8 mouse cellular contexts compared by ENCODE assay signal in genomic region chr9:110407311-110408098, GRCm38 (mm10). TPM values are rescaled to one million over a fixed set of nuclear protein-coding genes. Genes with fewer than 3 reads are reported as not detected.
DNase-seq lines count a peak whose midpoint lies in the region; ATAC-seq and TF ChIP-seq lines count a peak whose summit lies in the region.

No protein-coding gene starts in this region.

- H3K9me3 ChIP-seq in G1E (replicated peaks): no peaks in the 10 kb centered on the region
- H3K9me3 ChIP-seq in hindbrain, embryonic 11.5 days (ENCODE audit: control insufficient read depth, low read length): no peaks in the 10 kb centered on the region

- ATAC-seq in G1E (ENCODE audit: extremely low read depth, insufficient number of reproducible peaks, low FRiP score, poor library complexity, severe bottlenecking): no peak
- ATAC-seq in hindbrain, embryonic 11.5 days (ENCODE audit: low FRiP score): peak; percentile 75
- ATAC-seq in megakaryocyte-erythroid progenitor cell, adult 5-6 weeks (replicated peaks; ENCODE audit: low FRiP score, low TSS enrichment, poor library complexity, severe bottlenecking): peak; percentile 14; the same call in 1 of the 2 replicates

- peaks cover 22% of the 10 kb centered on the region; the same call in 1 of the 2 replicates for H3K79me2 ChIP-seq in liver, adult 2 months (ENCODE audit: control insufficient read depth, insufficient read depth, low read length)

- H3K4me1 ChIP-seq in liver, adult 2 months (ENCODE audit: control insufficient read depth, insufficient read depth, low read length): peaks cover 5% of the 10 kb centered on the region
- H3K4me1 ChIP-seq in G1E (ENCODE audit: insufficient read depth, low read depth, low read length): peaks cover 40% of the 10 kb centered on the region
- H3K4me1 ChIP-seq in hindbrain, embryonic 11.5 days (replicated peaks; ENCODE audit: control insufficient read depth, insufficient read depth, low read length): 0 out of 2 replicates have a peak, but pooled peaks cover 2% of the 10 kb centered on the region

- H3K4me3 ChIP-seq in liver, adult 2 months (ENCODE audit: insufficient read depth, low read depth, low read length): peak overlapping the region; percentile 91
- H3K4me3 ChIP-seq in G1E (ENCODE audit: low read depth, low read length): peak overlapping the region; percentile 100
- H3K4me3 ChIP-seq in hindbrain, embryonic 11.5 days (ENCODE audit: low read depth, low read length): peak overlapping the region; percentile 92

- H3K9ac ChIP-seq in liver, adult 2 months (ENCODE audit: low read depth, low read length): peak overlapping the region; percentile 84
- peak overlapping the region; percentile 88 for H3K9ac ChIP-seq in hindbrain, embryonic 11.5 days (ENCODE audit: low read depth, low read length)

- H3K27me3 ChIP-seq in liver, adult 2 months (ENCODE audit: control insufficient read depth, insufficient read depth, low read length): no peaks in the 10 kb centered on the region
- H3K27me3 ChIP-seq in G1E (ENCODE audit: insufficient read depth, low read length): no peaks in the 10 kb centered on the region
- H3K27me3 ChIP-seq in hindbrain, embryonic 11.5 days (ENCODE audit: control insufficient read depth, insufficient read depth, low read length): no peaks in the 10 kb centered on the region

- no peaks in the 10 kb centered on the region for H3K36me3 ChIP-seq in liver, adult 2 months (ENCODE audit: control insufficient read depth, insufficient read depth, low read length)
- peaks cover 24% of the 10 kb centered on the region for H3K36me3 ChIP-seq in G1E (replicated peaks)
- no peaks in the 10 kb centered on the region for H3K36me3 ChIP-seq in hindbrain, embryonic 11.5 days (ENCODE audit: control insufficient read depth, insufficient read depth, low read length)

- DNase-seq in liver, adult 2 months (ENCODE audit: extremely low read depth, low read depth, low spot score): no peak
- DNase-seq in liver (no peak), G1E (ENCODE audit: low spot score) (peak; percentile 36)
- DNase-seq in c-Kit-positive CD71-positive TER-119-positive erythroid progenitor cells, embryonic 14.5 days (ENCODE audit: low spot score): peak; percentile 29
- peak; percentile 59 for DNase-seq in hindbrain, embryonic 11.5 days (ENCODE audit: low spot score)
- DNase-seq in frontal cortex, adult 2 months (ENCODE audit: extremely low spot score in 1 of 2, low spot score in 1 of 2): no peak
- no peak for DNase-seq in layer of hippocampus, postnatal 10 days (ENCODE audit: low spot score in 2 of 2)

- H3K4me2 ChIP-seq in hindbrain, embryonic 11.5 days (replicated peaks; ENCODE audit: low read depth, low read length): peak overlapping the region; percentile 92

- no peak for TF ChIP-seq POLR2A in liver, adult 2 months (IDR thresholded peaks at IDR 0.05; ENCODE audit: extremely low read depth, insufficient read depth, low read length)

- WGBS in liver, adult 2 months: 1% methylated on average over 41 of the region's 41 CpGs
- WGBS in hindbrain, embryonic 11.5 days: 2% methylated on average over 38 of the region's 41 CpGs

- H3K27ac ChIP-seq in liver, adult 2 months (replicated peaks; ENCODE audit: insufficient read depth, low read depth, low read length): no peak overlapping the region; the same call in 1 of the 2 replicates
- H3K27ac ChIP-seq in hindbrain, embryonic 11.5 days (ENCODE audit: low read depth, low read length): peak overlapping the region; percentile 70; the same call in 1 of the 2 replicates

- TF ChIP-seq CTCF in liver, adult 2 months (IDR thresholded peaks at IDR 0.05; ENCODE audit: low read depth, low read length): no peak
- TF ChIP-seq CTCF in G1E (IDR thresholded peaks at IDR 0.05; ENCODE audit: low read depth, low read length): no peak

RNA-seq across cellular contexts. Expression of gene Ptpn23, which starts 0.5 kb away (rescaled TPM):
- 4.5 and 6.8 TPM in 2 replicates for total RNA-seq in liver, adult 2 months (2014; rRNA removed)
- 7.9 and 10.7 TPM in 2 replicates for polyA plus RNA-seq in liver, adult 2 months (2012; rRNA removed)
- total RNA-seq in G1E (2014; fragmentation: Nextera tagmentation) (55.8 and 58.9 TPM in 2 replicates), G1E (2017) (6.9 and 8.2 TPM in 2 replicates)
- 62.3 and 93.5 TPM in 2 replicates for polyA plus RNA-seq in G1E (2012)
- 15.3 and 18.5 TPM in 2 replicates for polyA plus RNA-seq in hindbrain, embryonic 11.5 days (2014; fragmentation: Nextera tagmentation; extraction: Ambion mirVana)
- 17.7 and 24.3 TPM in 2 replicates for total RNA-seq in megakaryocyte-erythroid progenitor cell, adult 5-6 weeks (2014; fragmentation: Nextera tagmentation)
- total RNA-seq in megakaryocyte-erythroid progenitor cell, adult 5-6 weeks (2017): 1.9 and 11.0 TPM in 2 replicates
- polyA plus RNA-seq in frontal cortex, adult 2 months (2012; rRNA removed): 44.4 and 45.4 TPM in 2 replicates
- total RNA-seq in layer of hippocampus, postnatal 10 days (2021): 10 to 100 TPM; 49.9 to 57.0 TPM

RNA-seq across cellular contexts. Expression of gene Ngp, which starts 12.0 kb away (rescaled TPM):
- not detected in 2 replicates for total RNA-seq in liver, adult 2 months (2014; rRNA removed)
- polyA plus RNA-seq in liver, adult 2 months (2012; rRNA removed): 0.21 and 0.37 TPM in 2 replicates
- total RNA-seq in G1E (2014; fragmentation: Nextera tagmentation) (not detected in 2 replicates), G1E (2017) (0.11 and 0.12 TPM in 2 replicates)
- 0.08 TPM in 1 of 2 replicates, not detected in the other for polyA plus RNA-seq in G1E (2012)
- 0.14 and 0.45 TPM in 2 replicates for polyA plus RNA-seq in hindbrain, embryonic 11.5 days (2014; fragmentation: Nextera tagmentation; extraction: Ambion mirVana)
- 415 TPM in 1 of 2 replicates, not detected in the other for total RNA-seq in megakaryocyte-erythroid progenitor cell, adult 5-6 weeks (2014; fragmentation: Nextera tagmentation)
- total RNA-seq in megakaryocyte-erythroid progenitor cell, adult 5-6 weeks (2017): 12.5 and 64.5 TPM in 2 replicates
- 0.10 and 0.78 TPM in 2 replicates for polyA plus RNA-seq in frontal cortex, adult 2 months (2012; rRNA removed)
- total RNA-seq in layer of hippocampus, postnatal 10 days (2021): 1 to 10 TPM in 1 of 2 experiments, not detected in 1; 5.9 TPM

Comparison
In these comparisons a context has a peak if more than half of its experiments do, and no peak if none do; other contexts are left out.
1. DNase-seq: peak in G1E (single experiment), c-Kit-positive CD71-positive TER-119-positive erythroid progenitor cells, embryonic 14.5 days (single experiment) and hindbrain, embryonic 11.5 days (single experiment); none in liver, adult 2 months (single experiment), liver (single experiment), frontal cortex, adult 2 months (0 of 2) and layer of hippocampus, postnatal 10 days (0 of 2).
2. Peak in every context shown above with its lines, with median percentiles within 50 percentile points of each other: H3K4me3 ChIP-seq.